8 mouse cellular contexts compared by ENCODE assay signal in genomic region chr6:112274261-112275055, GRCm38 (mm10). TPM values are rescaled to one million over a fixed set of nuclear protein-coding genes. Genes with fewer than 3 reads are reported as not detected.
DNase-seq lines count a peak whose midpoint lies in the region; ATAC-seq and TF ChIP-seq lines count a peak whose summit lies in the region.

No protein-coding gene starts in this region.

- peak; percentile 72 for ATAC-seq in forebrain, embryonic 12.5 days (ENCODE audit: low FRiP score)
- ATAC-seq in heart, embryonic 14.5 days (ENCODE audit: insufficient number of reproducible peaks, insufficient read depth, low FRiP score, low read depth), result peak; percentile 51; the same call in 1 of the 2 replicates
- ATAC-seq in kidney, embryonic 16.5 days (ENCODE audit: low FRiP score, low TSS enrichment), result peak; percentile 64
- ATAC-seq in megakaryocyte, adult 5-6 weeks (ENCODE audit: poor library complexity, severe bottlenecking), result no peak

- H3K27me3 ChIP-seq in forebrain, embryonic 12.5 days, result 0 out of 2 replicates have a peak, but pooled peaks cover 14% of the 10 kb centered on the region
- H3K27me3 ChIP-seq in heart, embryonic 14.5 days (ENCODE audit: control insufficient read depth, insufficient read depth, low read length), result no peaks in the 10 kb centered on the region
- no peaks in the 10 kb centered on the region for H3K27me3 ChIP-seq in kidney, embryonic 16.5 days (ENCODE audit: insufficient read depth, low read length)

- no peaks in the 10 kb centered on the region for H3K9me3 ChIP-seq in forebrain, embryonic 12.5 days
- H3K9me3 ChIP-seq in heart, embryonic 14.5 days (ENCODE audit: control insufficient read depth, low read length), result no peaks in the 10 kb centered on the region
- no peaks in the 10 kb centered on the region for H3K9me3 ChIP-seq in kidney, embryonic 16.5 days (ENCODE audit: low read length)

- peaks cover 14% of the 10 kb centered on the region for H3K4me1 ChIP-seq in brown adipose tissue, adult 24 weeks (ENCODE audit: control insufficient read depth, insufficient read depth, insufficient read length, low read length)
- peaks cover 17% of the 10 kb centered on the region for H3K4me1 ChIP-seq in forebrain, embryonic 12.5 days
- peaks cover 16 to 34% of the 10 kb centered on the region in 2 experiments for H3K4me1 ChIP-seq in heart, embryonic 14.5 days (ENCODE audit: control insufficient read depth in 2 of 2, insufficient read depth in 2 of 2, low read length in 2 of 2)
- peaks cover 25% of the 10 kb centered on the region for H3K4me1 ChIP-seq in kidney, embryonic 16.5 days (ENCODE audit: insufficient read depth, low read length)
- peaks cover 2% of the 10 kb centered on the region for H3K4me1 ChIP-seq in lung, adult 2 months (ENCODE audit: control insufficient read depth, insufficient read depth, low read length)

- no peak for TF ChIP-seq CTCF in lung, adult 2 months (IDR thresholded peaks at IDR 0.05; ENCODE audit: insufficient read depth, low read length)

- H3K4me2 ChIP-seq in forebrain, embryonic 12.5 days, result peak overlapping the region; percentile 60
- H3K4me2 ChIP-seq in heart, embryonic 14.5 days (ENCODE audit: low read length), result peak overlapping the region; percentile 84
- peak overlapping the region; percentile 58 for H3K4me2 ChIP-seq in kidney, embryonic 16.5 days (replicated peaks; ENCODE audit: low read depth, low read length)

- 33% methylated on average over 9 of the region's 9 CpGs for WGBS in forebrain, embryonic 12.5 days
- 21% methylated on average over 9 of the region's 9 CpGs for WGBS in heart, embryonic 14.5 days
- 22% methylated on average over 9 of the region's 9 CpGs for WGBS in kidney, embryonic 16.5 days
- 30% methylated on average over 9 of the region's 9 CpGs for WGBS in lung, adult 2 months

- H3K4me3 ChIP-seq in brown adipose tissue, adult 24 weeks (ENCODE audit: insufficient read depth, low read depth, low read length), result peak overlapping the region; percentile 63
- H3K4me3 ChIP-seq in forebrain, embryonic 12.5 days (replicated peaks), result 0 out of 2 replicates have a peak overlapping the region, but pooled peaks have one; percentile 29
- peak overlapping the region; percentile 56 for H3K4me3 ChIP-seq in heart, embryonic 14.5 days (ENCODE audit: control insufficient read depth in 1 of 2, insufficient read depth in 1 of 2, low read depth in 1 of 2, low read length in 2 of 2)
- peak overlapping the region; percentile 42 for H3K4me3 ChIP-seq in kidney, embryonic 16.5 days (ENCODE audit: low read length)
- peak overlapping the region; percentile 50 for H3K4me3 ChIP-seq in lung, adult 2 months (replicated peaks; ENCODE audit: extremely low read depth, low read depth, low read length)

- H3K9ac ChIP-seq in forebrain, embryonic 12.5 days, result no peak overlapping the region
- H3K9ac ChIP-seq in heart, embryonic 14.5 days (ENCODE audit: low read length), result peak overlapping the region; percentile 83
- H3K9ac ChIP-seq in kidney, embryonic 16.5 days (replicated peaks; ENCODE audit: low read length), result 0 out of 2 replicates have a peak overlapping the region, but pooled peaks have one; percentile 47

- DNase-seq in Muller cell, postnatal 12 days (ENCODE audit: inconsistent ontology term), result peak; percentile 71
- DNase-seq in lung, adult 2 months, result peak; percentile 77
- peak; percentile 57 for DNase-seq in ovary, adult 18-20 months (ENCODE audit: low spot score)

- H3K27ac ChIP-seq in brown adipose tissue, adult 24 weeks (replicated peaks; ENCODE audit: low read depth, low read length), result peak overlapping the region; percentile 79
- peak overlapping the region; percentile 77 for H3K27ac ChIP-seq in forebrain, embryonic 12.5 days
- peak overlapping the region; percentile 95 to 98 for H3K27ac ChIP-seq in heart, embryonic 14.5 days (replicated peaks in 1 of 2; ENCODE audit: control insufficient read depth in 1 of 2, insufficient read depth in 1 of 2, low read depth in 2 of 2, low read length in 2 of 2)
- H3K27ac ChIP-seq in kidney, embryonic 16.5 days (ENCODE audit: low read length), result peak overlapping the region; percentile 23

- H3K36me3 ChIP-seq in forebrain, embryonic 12.5 days (replicated peaks), result no peaks in the 10 kb centered on the region
- 0 out of 2 replicates have a peak, but pooled peaks cover 8% of the 10 kb centered on the region for H3K36me3 ChIP-seq in heart, embryonic 14.5 days (ENCODE audit: control insufficient read depth, insufficient read depth, low read length)
- no peaks in the 10 kb centered on the region for H3K36me3 ChIP-seq in kidney, embryonic 16.5 days (ENCODE audit: insufficient read depth, low read length)

- no peak for TF ChIP-seq POLR2A in lung, adult 2 months (IDR thresholded peaks at IDR 0.05; ENCODE audit: borderline replicate concordance, extremely low read depth, low read depth, low read length)

RNA-seq across cellular contexts. Expression of gene Lmcd1, which starts 0.9 kb away (rescaled TPM):
- polyA plus RNA-seq in brown adipose tissue, adult 24 weeks (2012; ENCODE audit: insufficient read depth, insufficient read length, missing spikeins), result 5.2 and 5.3 TPM in 2 replicates
- polyA plus RNA-seq in forebrain, embryonic 12.5 days (2016; fragmentation: Nextera tagmentation; extraction: Ambion mirVana), result 8.3 and 9.0 TPM in 2 replicates
- 56.7 and 59.6 TPM in 2 replicates for polyA plus RNA-seq in heart, embryonic 14.5 days (2014; fragmentation: Nextera tagmentation; extraction: Ambion mirVana)
- 24.2 and 28.6 TPM in 2 replicates for polyA plus RNA-seq in kidney, embryonic 16.5 days (2015; fragmentation: Nextera tagmentation; extraction: Ambion mirVana)
- 11.9 and 13.6 TPM in 2 replicates for polyA plus RNA-seq in lung, adult 2 months (2012; rRNA removed)
- total RNA-seq in megakaryocyte, adult 5-6 weeks (2015), result 0.27 TPM in 1 of 2 replicates, not detected in the other
- total RNA-seq in megakaryocyte, adult 5-6 weeks (2017), result 0.11 and 0.20 TPM in 2 replicates

Comparison
In these comparisons a context has a peak if more than half of its experiments do, and no peak if none do; other contexts are left out.
1. H3K27ac ChIP-seq: peak in every context shown above with its lines; median percentile 96 in heart, embryonic 14.5 days; 79 in brown adipose tissue, adult 24 weeks; 77 in forebrain, embryonic 12.5 days; 23 in kidney, embryonic 16.5 days.